Mouse (Mus musculus) hindbrain, postnatal 0 days (tissue): Measurements from ENCODE around the gene Gm4779. TPM values are rescaled to one million over a fixed set of nuclear protein-coding genes. Genes with fewer than 3 reads are reported as not detected.
"Not testable (repeated sequence)": the region's sequence is repeated elsewhere in the genome, so short reads cannot be mapped to it uniquely, and the experiment has no call there.

Source experiments
- ATAC-seq: fragments of 200-750 bp; cut with Nextera tagmentation; 2 replicates; pipeline ENCODE4 v1.8.0; 2017; ENCODE audit warnings: mild to moderate bottlenecking, moderate TSS enrichment, moderate library complexity
- DNase-seq: peaks from one replicate; pipeline ENCODE4 v3.0.0-alpha.2; 2015; ENCODE audit warnings: low spot score
- H3K27ac ChIP-seq: fragments of 300-500 bp; sonication (generic); 2 replicates; pipeline ENCODE4 v1.5.1; 2014; ENCODE audit warnings: mild to moderate bottlenecking
- H3K27me3 ChIP-seq: fragments of 300-500 bp; sonication (generic); 2 replicates; pipeline ENCODE4 v1.6.1; 2014; ENCODE audit warnings: low read length, mixed read lengths; ENCODE audit not compliant: insufficient read depth
- H3K36me3 ChIP-seq: fragments of 300-500 bp; sonication (generic); 2 replicates; pipeline ENCODE4 v1.6.1; 2014; ENCODE audit warnings: low read length, mixed read lengths; ENCODE audit not compliant: insufficient read depth
- H3K4me1 ChIP-seq: fragments of 300-500 bp; sonication (generic); 2 replicates; pipeline ENCODE4 v1.6.1; 2014; ENCODE audit warnings: antibody characterized with exemption, low read length, mixed read lengths; ENCODE audit not compliant: insufficient read depth
- H3K4me2 ChIP-seq: fragments of 300-500 bp; sonication (generic); 2 replicates; pipeline ENCODE4 v1.6.1; 2014; ENCODE audit warnings: low read depth, mild to moderate bottlenecking, low read length, moderate library complexity, mixed read lengths
- H3K4me3 ChIP-seq: fragments of 300-500 bp; sonication (generic); 2 replicates; pipeline ENCODE4 v1.5.1; 2014; ENCODE audit warnings: low read length
- H3K9ac ChIP-seq: fragments of 300-500 bp; sonication (generic); replicated peaks from 2 replicates; pipeline ENCODE4 v1.6.1; 2014; ENCODE audit warnings: mild to moderate bottlenecking, low read length, moderate library complexity, mixed read lengths
- H3K9me3 ChIP-seq: fragments of 300-500 bp; sonication (generic); 2 replicates; pipeline ENCODE4 v1.6.1; 2016; ENCODE audit warnings: low read length, mixed read lengths
- CTCF ChIP-seq: IDR thresholded peaks from 2 replicates; pipeline ENCODE4 v1.5.1; 2016; ENCODE audit warnings: antibody characterized with exemption, control low read depth, low read depth
- WGBS: fragments of 180-500 bp; shearing (Covaris S2); extraction: QIAGEN DNeasy Blood & Tissue Kit; methylation state at CpG from one replicate; pipeline ENCODE4 v1.1.7; 2014; 5-methylcytosine and 5-hydroxymethylcytosine counted together
- polyA plus RNA-seq: library from polyadenylated mRNA; unstranded; fragments of >200 nt; fragmentation: Nextera tagmentation; extraction: Ambion mirVana; gene quantifications from 2 replicates; pipeline ENCODE4 v1.2.1, GENCODE M21; 2015
- total RNA-seq: library from RNA; depleted of rRNA; stranded (reverse); fragments of >200 nt; gene quantifications from 2 replicates; pipeline ENCODE4 v1.2.3, GENCODE M21; 2014; rRNA removed

The Gm4779 gene
- total RNA-seq (0.05 TPM in 1 of 2 replicates, not detected in the other), polyA plus RNA-seq (not detected in 2 replicates)

- 95% methylated on average over 35 of the region's 35 CpGs for WGBS
- Histone ChIP-seq H3K9me3 (no peaks in the 10 kb centered on the region), H3K36me3 (no peaks in the 10 kb centered on the region), H3K27ac (no peak within 1 kb of the TSS), H3K4me2 (no peak within 1 kb of the TSS), H3K27me3 (no peaks in the 10 kb centered on the region), H3K9ac (no peak within 1 kb of the TSS), H3K4me3 (no peak within 1 kb of the TSS), H3K4me1 (no peaks in the 10 kb centered on the region)
- no peak for DNase-seq
- TF ChIP-seq CTCF = no peak
- ATAC-seq = no peak
Observed at GRCm38 (mm10) chrX:101794342-101794741, at the start of gene Gm4779, which contains the start of gene 8030474K03Rik. Gene Gm4779, minus strand, starts transcription at chrX:101794423. Gene 8030474K03Rik, plus strand, starts transcription at chrX:101794656.

GRCm38 (mm10) chrX:101819980-101820379, 25.8 kb upstream of the Gm4779 start:
- H3K4me3 ChIP-seq, H3K9ac ChIP-seq, DNase-seq, H3K4me1 ChIP-seq, ATAC-seq, H3K4me2 ChIP-seq, H3K36me3 ChIP-seq, H3K27me3 ChIP-seq, H3K9me3 ChIP-seq, H3K27ac ChIP-seq: not testable (repeated sequence)

DNA sequence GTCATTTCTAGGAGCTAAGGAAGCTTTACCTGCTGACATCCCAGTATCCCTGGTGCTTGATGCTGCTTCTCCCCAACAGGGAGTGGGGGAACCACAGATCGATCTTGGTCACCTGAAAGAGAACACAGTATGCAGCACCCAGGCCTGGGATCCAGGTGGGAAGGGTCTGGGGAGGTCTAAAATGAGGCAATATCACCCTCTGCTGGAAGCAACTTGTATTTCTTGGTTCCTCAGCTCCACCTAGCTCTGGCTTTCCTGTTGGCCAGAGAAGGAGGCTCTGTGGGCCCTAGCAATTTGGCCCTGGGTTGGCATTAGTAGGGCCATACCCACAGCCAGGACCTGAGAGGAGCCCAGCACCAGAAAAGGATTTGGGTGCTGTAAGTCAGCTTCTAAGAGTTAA, 24.9 kb upstream of the Gm4779 start:
- no peaks in the 10 kb centered on the region for H3K27me3 ChIP-seq
- no peak overlapping the region for H3K4me2 ChIP-seq
- H3K4me3 ChIP-seq = no peak overlapping the region
- ATAC-seq (no peak), DNase-seq (peak; percentile 16)
- H3K4me1 ChIP-seq = no peaks in the 10 kb centered on the region
- no peaks in the 10 kb centered on the region for H3K36me3 ChIP-seq
- peak; percentile 57 for TF ChIP-seq CTCF
- H3K9ac ChIP-seq = no peak overlapping the region
- WGBS = 67% methylated on average over 1 of the region's 1 CpGs
- no peak overlapping the region for H3K27ac ChIP-seq
- no peaks in the 10 kb centered on the region for H3K9me3 ChIP-seq

GRCm38 (mm10) chrX:101811750-101812149, 17.5 kb upstream of the Gm4779 start:
- no peak for DNase-seq
- Histone ChIP-seq H3K4me1 (no peaks in the 10 kb centered on the region), H3K9me3 (no peaks in the 10 kb centered on the region), H3K36me3 (no peaks in the 10 kb centered on the region), H3K9ac (no peak overlapping the region), H3K4me2 (no peak overlapping the region), H3K27me3 (no peaks in the 10 kb centered on the region), H3K4me3 (no peak overlapping the region), H3K27ac (no peak overlapping the region)
- no peak for ATAC-seq
- TF ChIP-seq CTCF = no peak
- WGBS = 66% methylated on average over 3 of the region's 3 CpGs

DNA sequence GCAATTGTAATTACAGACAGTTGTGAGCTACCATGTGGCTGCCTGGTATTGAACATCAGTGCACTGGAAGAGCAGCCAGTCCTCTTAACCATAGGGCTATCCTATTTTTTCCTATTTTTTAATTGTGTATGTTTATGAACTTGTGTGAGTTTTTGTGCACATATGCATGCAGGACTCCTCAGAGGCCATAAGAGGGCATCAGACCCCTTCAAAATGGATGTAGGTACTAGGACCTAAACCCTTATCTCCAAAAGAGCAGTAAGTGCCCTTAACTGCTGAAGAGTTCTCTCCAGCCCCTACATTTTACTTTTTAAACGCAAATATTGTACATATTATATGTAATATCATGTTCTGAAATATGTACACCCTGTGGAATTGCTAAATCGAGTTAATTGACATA, 11.3 kb upstream of the Gm4779 start:
- H3K9me3 ChIP-seq = no peaks in the 10 kb centered on the region
- no peaks in the 10 kb centered on the region for H3K36me3 ChIP-seq
- H3K27ac ChIP-seq = no peak overlapping the region
- no peak overlapping the region for H3K4me3 ChIP-seq
- ATAC-seq (no peak), DNase-seq (peak; percentile 55)
- TF ChIP-seq CTCF = peak; percentile 65
- 34% methylated on average over 2 of the region's 2 CpGs for WGBS
- H3K4me1 ChIP-seq = no peaks in the 10 kb centered on the region
- H3K27me3 ChIP-seq = no peaks in the 10 kb centered on the region
- H3K4me2 ChIP-seq = no peak overlapping the region
- no peak overlapping the region for H3K9ac ChIP-seq

DNA sequence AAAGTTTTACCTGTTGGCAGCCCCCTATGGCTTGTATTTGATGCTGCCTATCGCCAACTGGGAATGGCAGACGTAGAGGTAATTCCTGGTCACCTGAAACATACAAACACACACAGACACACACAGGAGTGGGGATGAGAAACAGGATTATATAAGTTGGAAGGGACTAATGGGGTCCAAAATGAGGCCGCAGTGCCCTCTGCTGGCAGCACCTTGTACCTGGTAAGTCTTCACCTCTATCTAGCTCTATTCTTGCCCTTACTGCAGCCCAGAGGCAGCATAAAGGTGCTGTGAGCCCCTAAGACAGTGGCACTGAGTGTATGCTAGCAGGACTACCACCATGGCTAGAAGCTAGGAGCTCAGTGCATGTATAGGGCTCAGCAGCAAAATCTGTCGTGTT, 2.7 kb downstream of the Gm4779 start:
- no peaks in the 10 kb centered on the region for H3K9me3 ChIP-seq
- H3K27me3 ChIP-seq = no peaks in the 10 kb centered on the region
- no peak overlapping the region for H3K4me3 ChIP-seq
- H3K4me2 ChIP-seq = no peak overlapping the region
- H3K36me3 ChIP-seq = no peaks in the 10 kb centered on the region
- H3K27ac ChIP-seq = no peak overlapping the region
- peak; percentile 74 for DNase-seq
- H3K4me1 ChIP-seq = no peaks in the 10 kb centered on the region
- ATAC-seq = peak; percentile 67; the same call in 1 of the 2 replicates
- TF ChIP-seq CTCF = peak; percentile 72
- WGBS = 42% methylated on average over 4 of the region's 4 CpGs
- no peak overlapping the region for H3K9ac ChIP-seq

GRCm38 (mm10) chrX:101772035-101772434, 22.2 kb downstream of the Gm4779 start:
- Histone ChIP-seq H3K4me3 (no peak overlapping the region), H3K27ac (no peak overlapping the region), H3K9me3 (no peaks in the 10 kb centered on the region), H3K9ac (no peak overlapping the region), H3K36me3 (no peaks in the 10 kb centered on the region), H3K4me1 (no peaks in the 10 kb centered on the region), H3K4me2 (no peak overlapping the region), H3K27me3 (no peaks in the 10 kb centered on the region)
- DNase-seq (peak; percentile 73), ATAC-seq (peak; percentile 29; the same call in 1 of the 2 replicates)
- TF ChIP-seq CTCF = peak; percentile 82
- WGBS = 44% methylated on average over 5 of the region's 5 CpGs
